Comparison of ENCODE assay signal across 14 mouse cellular contexts in the genomic region with DNA sequence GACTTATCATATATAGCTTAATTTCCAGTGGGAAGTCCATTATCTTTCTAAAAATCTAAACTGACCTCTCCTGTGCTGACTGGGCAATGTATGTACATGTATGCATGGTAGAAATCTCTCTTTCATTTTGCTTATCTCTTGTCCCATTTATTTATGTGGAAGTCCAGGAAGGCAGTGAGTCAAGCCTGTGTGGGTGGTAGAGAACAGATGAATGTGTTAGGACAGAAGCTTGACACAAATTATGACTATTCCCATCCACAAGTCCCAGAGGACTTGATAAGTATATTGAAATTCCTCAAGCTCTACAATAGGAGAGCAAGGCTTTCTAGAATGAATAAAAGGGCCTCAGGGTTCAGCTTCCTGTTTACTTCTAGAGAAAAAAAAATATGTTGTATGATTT.
"Had no signal": no experiment of that assay in that cellular context is flagged by ENCODE, and none has a peak within 500 bp of the region (broad histone marks: within the 10 kb centered on the region; RNA-seq: fewer than 3 reads in every experiment).

No protein-coding gene starts in this region.

- H3K27me3 ChIP-seq: midbrain, embryonic 12.5 days; midbrain, embryonic 15.5 days; neural tube, embryonic 12.5 days; stomach, embryonic 15.5 days had no signal

- H3K4me3 ChIP-seq: midbrain, embryonic 10.5 days; midbrain, embryonic 12.5 days; midbrain, embryonic 15.5 days; neural tube, embryonic 12.5 days; stomach, embryonic 15.5 days had no signal

- DNase-seq: lung, adult 18-20 months; lung, embryonic 14.5 days; lung, postnatal 10 days; lung, postnatal 4 days; thymus, adult 2 months; thymus, postnatal 25 days; thymus, postnatal 4 days had no signal

- H3K27ac ChIP-seq: liver, embryonic 14.5 days; midbrain, embryonic 10.5 days; midbrain, embryonic 12.5 days; midbrain, embryonic 15.5 days; neural tube, embryonic 12.5 days; stomach, embryonic 15.5 days; stomach, postnatal 0 days had no signal

- H3K9ac ChIP-seq: liver, embryonic 14.5 days; lung, embryonic 14.5 days; midbrain, embryonic 12.5 days; midbrain, embryonic 15.5 days; neural tube, embryonic 12.5 days; stomach, embryonic 15.5 days had no signal

- H3K4me1 ChIP-seq: midbrain, embryonic 15.5 days; neural tube, embryonic 12.5 days; stomach, embryonic 15.5 days had no signal

- H3K36me3 ChIP-seq: midbrain, embryonic 10.5 days; midbrain, embryonic 12.5 days; midbrain, embryonic 15.5 days; neural tube, embryonic 12.5 days; stomach, embryonic 15.5 days had no signal

- ATAC-seq: midbrain, embryonic 15.5 days had no signal

- H3K9me3 ChIP-seq: midbrain, embryonic 10.5 days; midbrain, embryonic 12.5 days; midbrain, embryonic 15.5 days; neural tube, embryonic 12.5 days; stomach, embryonic 15.5 days had no signal

- H3K4me2 ChIP-seq: lung, embryonic 14.5 days; midbrain, embryonic 12.5 days; midbrain, embryonic 15.5 days; neural tube, embryonic 12.5 days; stomach, embryonic 15.5 days had no signal
